Mouse (Mus musculus): ENCODE data around the gene Pde6b.
A peak's percentile ranks its signal among the peaks of the same experiment; 100 is the strongest.

The Pde6b gene

DNA sequence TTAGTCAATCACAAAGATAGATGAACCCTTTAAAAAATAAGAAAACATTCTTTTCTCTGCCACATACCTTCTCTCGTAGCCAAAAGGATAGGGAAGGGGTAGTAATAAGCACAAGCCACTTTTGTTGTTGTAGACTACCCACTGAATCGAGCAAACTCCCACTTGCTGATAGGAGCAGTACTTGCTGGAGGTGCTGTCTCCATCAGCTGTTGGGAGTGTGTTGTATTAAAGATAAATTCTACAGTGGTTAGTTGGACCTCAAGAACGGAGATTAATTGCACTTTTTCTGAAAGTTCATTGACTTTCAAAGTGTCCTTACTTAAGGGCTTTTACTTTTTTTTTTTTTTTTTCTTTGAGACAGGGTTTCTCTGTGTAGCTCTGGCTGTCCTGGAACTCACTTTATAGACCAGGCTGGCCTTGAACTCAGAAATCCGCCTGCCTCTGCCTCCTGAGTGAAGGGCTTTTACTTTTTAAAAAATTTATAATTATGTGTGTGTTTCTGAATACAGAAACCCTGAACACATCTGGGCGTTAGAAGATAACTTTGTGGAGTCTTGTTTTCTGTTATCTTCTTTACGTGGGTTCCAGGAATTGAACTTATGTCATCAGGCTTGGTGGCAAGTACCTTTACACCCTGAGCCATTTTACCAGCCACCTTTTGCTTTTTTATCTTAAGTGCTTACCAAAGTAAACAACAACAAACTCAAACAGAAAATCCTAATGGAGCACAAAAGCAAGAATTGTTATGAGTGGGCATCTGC lies 77.1 kb downstream of the Pde6b start:
- no peak for DNase-seq

- no peak for DNase-seq
Observed at GRCm38 (mm10) chr5:108466647-108467046, 78.5 kb downstream of the Pde6b start.

DNA sequence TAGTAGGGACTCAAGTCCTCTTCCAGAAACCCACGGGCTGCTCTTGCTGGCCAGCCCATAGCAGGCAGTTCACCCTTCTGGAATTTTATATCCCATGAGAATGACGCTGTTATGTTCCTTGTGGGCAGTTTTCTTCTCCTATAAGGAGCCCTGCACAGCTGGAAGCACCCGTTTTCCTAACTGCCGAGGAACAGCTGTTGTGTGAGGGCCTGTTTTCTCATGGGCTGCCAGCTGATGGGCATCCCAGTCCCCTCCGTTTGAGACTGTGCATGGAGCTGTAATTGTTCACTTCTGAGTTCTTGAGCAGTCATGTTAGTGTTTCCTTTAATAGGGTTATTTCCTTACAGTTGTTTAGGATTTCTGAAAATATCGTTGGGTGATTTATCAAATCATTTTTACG lies 81.4 kb downstream of the Pde6b start:
- DNase-seq, result no peak

GRCm38 (mm10) chr5:108473737-108474136 lies 85.5 kb downstream of the Pde6b start:
- DNase-seq, result peak; percentile 42 to 66

DNA sequence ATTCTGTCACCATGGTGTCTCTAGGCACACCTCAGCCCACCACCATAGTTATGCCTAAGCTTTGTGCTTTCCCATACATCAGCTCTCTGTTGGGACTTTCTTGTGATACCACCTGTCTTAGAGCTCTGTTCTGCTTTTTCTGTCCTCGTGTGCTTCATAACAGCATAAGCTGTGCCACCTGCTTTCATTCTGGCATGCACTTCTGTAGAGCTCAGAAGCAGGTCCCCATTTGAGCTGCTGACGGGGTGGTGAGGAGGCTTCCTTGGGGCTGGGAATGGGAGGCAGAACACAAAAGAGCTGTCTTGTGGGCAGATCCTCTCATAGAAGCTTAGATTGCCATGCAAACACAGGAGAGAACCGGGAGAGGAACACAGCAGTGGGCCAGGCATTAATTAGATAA lies 87.8 kb downstream of the Pde6b start:
- DNase-seq, result no peak

All from lung, adult 18-20 months (tissue).